Mouse (Mus musculus) CD4-positive, CD25-positive, alpha-beta regulatory T cell, adult 2 months (primary cell): ENCODE data around the gene Adcy3.

Experiments used
- DNase-seq: peaks from one replicate; pipeline ENCODE4 v3.0.0-alpha.2; 2012; ENCODE audit warnings: low read depth, low spot score

Adcy3 gene

GRCm38 (mm10) chr12:4180507-4180906 is 47.6 kb downstream of the Adcy3 start:
- peak; percentile 15 for DNase-seq

GRCm38 (mm10) chr12:4184648-4185047 is 51.7 kb downstream of the Adcy3 start:
- no peak for DNase-seq

- DNase-seq: peak; percentile 8
These were observed 55.5 kb downstream of the Adcy3 start for GRCm38 (mm10) chr12:4188171-4189059.

DNA sequence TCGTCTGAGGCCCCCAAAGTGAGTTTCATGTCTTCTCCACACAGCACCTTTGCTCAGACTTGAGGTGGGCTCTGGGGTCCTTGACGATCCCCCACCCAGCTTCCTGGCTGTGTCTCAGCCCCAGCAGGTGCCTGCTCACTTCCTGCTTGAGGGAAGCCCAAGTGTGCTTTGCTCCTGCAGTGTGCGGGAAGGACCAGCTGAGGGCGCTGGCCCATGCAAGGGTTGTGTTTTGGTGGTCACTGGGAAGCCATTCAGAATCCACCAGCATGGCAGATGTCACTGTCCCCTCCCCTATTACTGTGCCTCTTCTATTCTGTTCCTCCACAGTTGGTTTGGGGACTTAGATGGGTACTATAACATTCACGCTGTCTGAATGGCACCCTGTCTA is 56.2 kb downstream of the Adcy3 start:
- DNase-seq: peak; percentile 37

- DNase-seq: no peak
These were observed 59.6 kb downstream of the Adcy3 start for GRCm38 (mm10) chr12:4192514-4192913.

DNA sequence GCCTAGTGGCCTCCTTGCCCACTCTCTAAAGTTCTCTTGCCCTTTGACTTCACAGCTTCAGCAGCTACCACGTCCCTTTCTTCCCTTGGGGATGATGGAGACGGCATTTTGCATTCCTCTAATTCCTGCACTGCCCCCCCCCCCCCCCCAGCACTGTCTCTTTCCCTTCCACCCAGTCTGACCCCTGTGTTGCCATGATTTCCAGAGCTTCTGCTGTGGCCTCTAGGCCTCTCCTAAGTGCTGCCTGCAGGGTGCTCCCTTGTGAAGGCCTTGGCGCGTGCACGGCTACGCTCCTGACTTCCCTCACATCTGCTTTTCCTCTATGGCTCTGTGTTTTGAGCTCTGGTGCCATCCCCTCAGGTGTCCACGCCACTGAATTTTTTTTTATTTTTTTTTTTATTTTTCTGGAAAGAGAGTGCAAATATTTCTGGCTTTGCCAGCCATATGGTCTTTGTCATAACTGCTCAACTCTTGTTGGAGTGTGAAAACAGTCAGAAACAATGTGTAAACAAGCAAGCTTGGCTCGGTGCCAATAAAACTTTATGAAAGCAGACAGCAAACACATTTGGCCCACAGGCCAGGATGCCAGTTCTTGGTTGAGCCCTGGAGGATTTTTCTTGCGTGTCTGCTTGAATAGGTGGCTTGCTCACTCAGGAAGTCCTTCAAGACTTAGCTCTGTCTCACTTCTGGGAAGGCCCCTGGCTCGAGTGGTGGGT is 60.3 kb downstream of the Adcy3 start:
- DNase-seq: no peak

- DNase-seq: no peak
These were observed 61.7 kb downstream of the Adcy3 start for GRCm38 (mm10) chr12:4194643-4195042.

DNA sequence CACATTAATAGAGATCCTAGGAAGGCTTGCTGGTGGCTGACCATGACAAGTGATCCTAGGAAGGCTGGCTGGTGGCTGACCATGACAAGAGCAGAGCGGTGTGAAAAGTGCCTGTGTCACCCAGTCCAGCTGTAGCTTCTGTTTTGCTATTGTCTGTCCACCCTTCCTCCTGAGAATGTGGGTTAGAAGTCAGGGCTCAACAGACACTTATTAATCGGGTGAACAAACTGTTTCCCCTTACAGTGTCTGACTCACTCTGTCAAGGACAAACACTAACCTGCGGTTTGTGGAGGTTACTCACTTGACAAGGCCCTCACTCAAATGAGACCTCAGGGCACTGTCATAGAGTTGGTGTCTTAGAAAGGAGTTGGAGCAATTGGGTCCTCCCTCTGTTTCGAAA is 65.8 kb downstream of the Adcy3 start:
- no peak for DNase-seq

GRCm38 (mm10) chr12:4199271-4199670 is 66.4 kb downstream of the Adcy3 start:
- no peak for DNase-seq

DNA sequence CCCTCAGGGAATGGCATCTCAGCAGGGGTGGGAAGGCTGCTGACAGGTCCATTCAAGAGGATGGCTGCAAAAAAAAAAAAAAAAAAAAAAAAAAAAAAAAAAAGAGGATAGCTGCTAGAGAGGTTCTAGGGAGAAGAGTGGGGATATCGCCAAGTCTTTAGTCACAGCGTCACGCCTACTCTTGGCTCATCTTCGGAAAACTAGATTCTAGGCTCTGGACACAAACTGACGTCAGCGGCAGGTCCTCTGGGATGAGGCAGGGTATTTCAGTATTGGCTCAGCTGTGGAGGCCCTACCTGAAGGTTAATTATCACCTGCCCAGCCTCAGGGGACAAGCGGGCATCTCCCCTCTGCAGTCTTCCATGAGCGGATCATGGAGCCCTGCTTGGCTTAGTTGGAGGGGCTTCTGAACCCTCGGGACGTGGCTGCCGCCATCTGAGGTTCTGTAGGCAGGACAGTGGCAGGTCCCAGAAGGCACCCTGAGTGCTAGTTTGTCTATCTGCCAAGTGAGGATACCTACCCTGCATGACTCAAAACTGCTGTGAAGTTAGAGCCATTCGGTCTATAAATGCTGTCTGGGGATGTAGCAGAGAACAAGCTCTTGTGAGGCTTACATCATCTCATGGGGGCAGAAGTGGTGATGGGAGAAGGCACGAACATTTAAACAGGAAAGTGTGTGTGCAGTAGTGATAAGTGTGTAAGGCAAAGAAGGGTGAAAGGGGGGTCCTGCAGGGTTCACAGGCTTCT is 68.7 kb downstream of the Adcy3 start:
- no peak for DNase-seq

GRCm38 (mm10) chr12:4202206-4202605 is 69.3 kb downstream of the Adcy3 start:
- DNase-seq: no peak

- no peak for DNase-seq
These were observed 73.2 kb downstream of the Adcy3 start for GRCm38 (mm10) chr12:4206106-4206505.

- peak; percentile 64 for DNase-seq
These were observed 75.7 kb downstream of the Adcy3 start for GRCm38 (mm10) chr12:4208405-4209133.

DNA sequence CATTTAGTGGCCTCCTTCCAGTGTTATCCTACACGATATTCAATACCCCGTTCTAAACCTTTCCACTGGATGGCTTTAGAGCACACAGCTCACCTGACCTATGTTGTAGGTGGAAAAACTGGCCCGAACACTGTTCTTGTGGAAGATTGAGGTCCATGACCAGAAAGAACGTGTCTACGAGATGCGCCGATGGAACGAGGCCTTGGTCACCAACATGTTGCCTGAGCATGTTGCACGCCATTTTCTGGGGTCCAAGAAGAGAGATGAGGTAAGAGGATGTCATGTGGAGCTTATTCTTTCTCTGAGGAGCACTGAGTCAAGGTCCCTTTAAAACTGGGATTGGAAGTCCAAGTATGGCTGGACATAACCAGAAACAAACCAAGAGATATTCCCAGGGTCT is 76.3 kb downstream of the Adcy3 start:
- DNase-seq: no peak

- DNase-seq: peak; percentile 8
These were observed 78.3 kb downstream of the Adcy3 start for GRCm38 (mm10) chr12:4211174-4211573.

DNA sequence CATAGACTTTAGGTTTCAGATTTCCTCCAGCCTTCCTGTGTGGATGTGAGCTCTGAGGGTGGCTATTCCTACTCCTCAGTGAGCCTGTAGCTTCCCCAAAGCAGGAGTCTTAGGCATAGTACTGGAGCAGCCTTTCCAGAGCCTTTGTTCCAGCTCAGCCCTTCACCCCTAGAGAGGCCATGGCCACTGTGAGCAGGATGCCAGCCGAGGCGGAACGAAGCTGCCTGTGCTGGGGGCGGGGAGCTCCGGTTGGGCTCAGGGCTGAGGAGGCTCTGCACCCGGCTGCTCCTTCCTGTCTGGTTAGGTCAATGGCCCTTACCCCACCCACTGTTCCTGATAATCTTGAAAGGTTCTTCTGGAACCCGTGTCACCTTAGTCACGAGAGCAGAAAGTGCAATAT is 80.0 kb downstream of the Adcy3 start:
- no peak for DNase-seq

- no peak for DNase-seq
These were observed 97.3 kb downstream of the Adcy3 start for GRCm38 (mm10) chr12:4230156-4230555.

- no peak for DNase-seq
These were observed 99.9 kb downstream of the Adcy3 start for GRCm38 (mm10) chr12:4232777-4233176.

GRCm38 (mm10) chr12:4233572-4234508 is 100.9 kb downstream of the Adcy3 start, which contains the start of the genes Ptrhd1 and Cenpo:
Gene Ptrhd1 (plus strand): TSS chr12:4234027.
Gene Cenpo (minus strand): TSS chr12:4234294.
- DNase-seq: peak; percentile 97

DNA sequence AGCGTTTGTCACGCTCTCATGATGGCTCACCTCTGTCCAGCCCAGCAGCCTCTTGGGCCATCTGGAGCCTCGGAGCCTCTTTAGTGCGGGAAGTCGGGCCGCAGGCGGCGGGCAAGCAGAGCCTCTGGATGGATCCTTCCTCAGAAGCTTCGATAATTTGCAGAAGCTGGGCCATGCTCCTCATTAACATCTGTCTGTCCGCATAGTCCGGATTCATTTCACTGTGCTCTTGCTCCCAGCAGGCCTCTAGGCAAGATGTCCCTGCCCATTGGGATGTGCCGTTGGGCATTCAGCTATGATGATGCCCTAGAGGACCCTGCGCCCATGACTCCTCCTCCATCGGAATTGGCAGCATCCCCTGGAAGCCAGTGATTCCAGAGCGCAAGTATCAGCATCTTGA is 104.6 kb downstream of the Adcy3 start:
- DNase-seq: no peak
